Mouse (Mus musculus): Measurements from ENCODE around the gene Anxa9.

Gene Anxa9

DNA sequence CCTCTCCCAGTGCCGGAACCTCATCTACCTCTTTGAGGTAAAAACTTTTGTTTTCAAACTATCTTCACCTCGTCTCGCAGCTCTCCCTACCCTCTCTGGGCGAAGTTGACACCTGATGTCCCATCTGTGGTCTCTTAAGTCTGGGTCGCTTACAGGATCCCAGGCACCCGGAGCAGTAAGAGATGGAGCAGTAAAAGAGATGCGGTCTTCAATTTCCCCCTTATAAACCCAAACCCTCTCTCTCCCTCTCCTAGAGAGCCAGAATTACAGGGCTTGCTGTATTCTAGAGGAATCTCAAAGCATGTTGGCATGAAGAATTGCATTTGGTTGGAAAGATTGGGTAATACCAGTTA is 23.4 kb downstream of the Anxa9 start:
- no peak for DNase-seq (ENCODE audit: low read depth)

DNA sequence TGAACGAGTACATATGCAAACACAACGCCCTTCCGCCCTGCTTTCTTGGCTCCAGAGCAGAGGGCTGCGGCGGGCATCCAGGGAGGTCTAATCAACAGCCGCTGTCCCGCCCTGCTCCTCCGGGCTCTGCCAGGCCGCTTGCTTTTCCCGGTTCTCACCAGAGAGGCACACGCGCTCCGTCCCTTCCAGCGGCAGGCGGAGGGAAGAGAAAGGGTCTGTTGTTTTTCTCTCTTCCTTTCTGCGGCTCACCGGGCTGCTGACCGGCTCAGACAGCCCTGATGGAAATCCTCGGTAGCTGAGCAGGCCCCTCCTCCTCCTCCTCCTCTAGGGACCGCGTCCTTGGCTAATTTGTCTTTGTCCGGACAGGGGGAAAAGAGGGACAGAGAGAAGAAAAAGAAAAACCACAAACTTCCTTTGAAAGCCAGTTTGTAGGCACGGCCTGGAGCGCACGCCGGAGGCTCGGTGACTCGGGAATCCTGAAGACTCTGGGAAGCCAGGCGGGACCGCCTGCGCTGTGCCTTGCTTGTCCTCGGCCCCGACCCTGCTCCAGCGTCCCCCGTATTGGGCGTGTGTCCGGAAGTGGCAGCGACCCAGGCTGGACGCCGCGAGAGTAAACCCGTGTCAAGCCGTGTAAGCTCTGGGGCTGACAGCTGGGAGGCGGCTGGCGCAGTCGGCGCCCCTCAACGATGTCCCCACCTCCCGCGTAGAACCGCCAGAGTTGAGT is 23.9 kb downstream of the Anxa9 start:
- DNase-seq (ENCODE audit: low read depth): peak; percentile 84

- DNase-seq (ENCODE audit: low read depth): no peak
Measured at GRCm38 (mm10) chr3:95282381-95282864, 24.6 kb downstream of the Anxa9 start.

- peak; percentile 93 for DNase-seq (ENCODE audit: low read depth)
Measured at GRCm38 (mm10) chr3:95281216-95282126, 25.5 kb downstream of the Anxa9 start, which contains the start of the genes Mindy1 and Prune1. Gene Mindy1 (plus strand): TSS chr3:95281345. Gene Prune1 (minus strand): TSS chr3:95282076.

- no peak for DNase-seq (ENCODE audit: low read depth)
Measured at GRCm38 (mm10) chr3:95280747-95281146, 26.2 kb downstream of the Anxa9 start.

- DNase-seq (ENCODE audit: low read depth): no peak
Measured at GRCm38 (mm10) chr3:95277149-95277551, 29.8 kb downstream of the Anxa9 start.

GRCm38 (mm10) chr3:95276428-95276934 is 30.5 kb downstream of the Anxa9 start:
- no peak for DNase-seq (ENCODE audit: low read depth)

DNA sequence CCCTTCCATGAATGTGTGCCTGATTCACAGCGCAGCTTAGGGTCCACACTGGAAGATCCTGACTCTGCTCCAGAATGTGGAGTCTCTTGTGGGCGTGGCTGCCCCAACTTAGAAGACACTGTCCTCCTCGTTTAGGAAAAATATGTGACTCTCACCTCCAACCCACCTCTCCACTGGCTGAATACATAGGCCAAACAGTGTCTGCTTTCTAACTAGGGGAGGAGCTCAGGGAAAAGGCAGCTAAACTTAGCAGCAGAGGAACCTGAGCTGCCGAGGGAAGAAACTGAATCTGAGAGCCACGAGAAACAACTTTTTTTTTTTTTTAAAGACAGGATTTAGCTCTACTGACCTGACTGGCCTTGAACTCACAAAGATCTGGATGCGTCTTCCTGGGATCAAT is 31.8 kb downstream of the Anxa9 start:
- no peak for DNase-seq (ENCODE audit: low read depth)

DNA sequence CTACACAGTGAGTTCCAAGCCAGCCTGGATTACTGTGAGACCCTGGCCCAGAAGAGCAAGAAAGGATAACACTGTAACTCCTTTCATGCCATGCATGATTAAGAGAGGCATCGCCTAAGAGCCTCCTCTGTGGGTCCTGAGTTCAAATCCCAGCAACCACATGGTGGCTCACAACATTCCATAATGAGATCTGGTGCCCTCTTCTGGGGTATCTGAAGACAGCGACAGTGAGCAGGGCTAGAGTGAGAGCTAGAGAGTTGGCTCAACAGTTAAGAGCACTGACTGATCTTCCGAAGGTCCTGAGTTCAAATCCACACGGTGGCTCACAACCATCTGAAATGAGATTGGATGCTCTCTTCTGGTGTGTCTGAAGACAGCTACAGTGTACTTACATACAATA is 32.5 kb downstream of the Anxa9 start:
- no peak for DNase-seq (ENCODE audit: low read depth)

DNA sequence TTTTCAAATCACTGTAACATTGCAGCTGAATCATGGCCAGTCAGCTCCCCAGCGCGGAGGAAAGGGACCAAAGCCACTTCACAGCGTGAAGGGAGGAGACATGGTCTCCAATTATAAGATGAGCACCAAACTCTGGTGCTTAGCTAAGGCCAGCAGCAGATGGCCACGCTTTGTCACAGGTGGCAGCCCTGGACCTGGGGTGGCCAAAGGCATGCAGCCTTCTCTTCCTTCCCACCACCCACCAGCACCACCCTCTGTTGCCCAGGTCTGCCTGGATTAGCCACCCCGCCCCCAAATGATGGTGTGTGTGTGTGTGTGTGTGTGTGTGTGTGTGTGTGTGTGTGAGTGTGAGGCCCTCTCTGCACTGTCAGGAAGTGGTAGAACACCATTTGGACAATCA is 33.5 kb downstream of the Anxa9 start:
- no peak for DNase-seq (ENCODE audit: low read depth)

DNA sequence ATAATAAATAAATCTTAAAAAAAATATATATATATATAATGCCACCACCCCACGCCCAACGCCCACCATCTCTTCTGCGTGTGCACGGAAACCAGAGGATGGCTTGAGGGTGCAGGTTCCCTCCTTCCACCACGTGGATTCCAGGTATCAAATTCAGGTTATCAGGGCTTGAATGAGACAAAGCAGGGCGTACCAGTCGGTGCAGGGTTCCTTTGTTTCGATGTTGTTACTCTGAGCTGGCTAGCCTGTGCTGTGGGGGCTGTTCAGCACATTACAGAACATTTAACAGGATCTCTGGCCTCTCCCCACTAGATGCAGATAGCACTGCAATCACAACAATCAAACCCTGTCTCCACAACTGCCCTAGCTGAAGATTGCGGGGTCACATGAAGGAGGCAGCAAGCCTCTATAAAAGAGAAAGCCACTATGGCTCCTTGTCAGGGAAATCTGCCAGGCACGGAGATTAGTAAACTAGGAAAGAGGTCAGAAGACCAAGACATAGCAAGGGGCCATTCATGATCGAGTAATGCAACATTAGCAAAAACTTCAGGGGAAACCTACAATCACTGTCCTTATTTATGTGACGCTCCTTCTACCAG is 36.1 kb downstream of the Anxa9 start:
- DNase-seq (ENCODE audit: low read depth): no peak

- DNase-seq (ENCODE audit: low read depth): no peak
Measured at GRCm38 (mm10) chr3:95269789-95270188, 37.2 kb downstream of the Anxa9 start.

DNA sequence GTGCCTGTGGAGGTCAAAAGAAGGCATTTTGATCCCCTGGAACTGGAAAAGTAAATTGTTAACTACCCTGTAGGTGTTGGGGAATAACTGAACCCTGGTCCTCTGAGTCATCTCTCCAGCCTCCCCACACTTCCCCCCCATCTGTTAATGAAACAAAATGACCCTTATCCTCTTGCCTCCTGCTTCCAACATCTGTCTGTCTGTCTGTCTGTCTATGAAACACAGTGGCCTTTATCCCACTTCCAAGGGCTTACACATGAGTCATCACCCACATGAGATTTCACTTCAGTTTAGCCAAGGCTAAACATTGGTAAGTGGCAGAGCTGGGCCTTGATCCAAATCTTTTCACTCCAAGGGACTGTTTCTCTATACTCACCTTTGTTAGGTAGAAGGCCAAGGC is 39.1 kb downstream of the Anxa9 start:
- peak; percentile 77 for DNase-seq (ENCODE audit: low read depth)

- DNase-seq (ENCODE audit: low read depth): no peak
Measured at GRCm38 (mm10) chr3:95266052-95266451, 40.9 kb downstream of the Anxa9 start.

- DNase-seq (ENCODE audit: low read depth): no peak
Measured at GRCm38 (mm10) chr3:95264724-95265123, 42.3 kb downstream of the Anxa9 start.

- no peak for DNase-seq (ENCODE audit: low read depth)
Measured at GRCm38 (mm10) chr3:95263089-95263739, 43.8 kb downstream of the Anxa9 start.

GRCm38 (mm10) chr3:95261975-95262374 is 45.0 kb downstream of the Anxa9 start:
- DNase-seq (ENCODE audit: low read depth): no peak

DNA sequence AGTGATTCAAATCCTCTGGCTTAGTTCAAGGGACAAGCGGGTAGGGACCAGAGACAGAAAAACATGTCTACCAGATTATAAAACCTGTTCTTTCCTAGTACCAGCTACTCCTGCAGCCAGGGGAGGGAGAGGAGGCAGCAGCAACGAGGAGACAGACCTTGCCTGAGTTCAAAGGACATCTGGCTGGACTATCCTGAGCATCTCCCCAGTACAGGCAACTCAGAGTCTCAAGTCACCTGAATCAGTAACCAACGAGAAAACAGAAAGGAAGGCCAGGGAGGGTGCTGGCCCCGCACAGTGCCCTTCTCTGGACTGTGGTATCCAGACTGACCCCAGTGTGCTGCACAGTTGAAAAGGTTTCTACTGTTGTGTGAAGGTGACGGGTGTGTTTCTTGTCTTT is 50.0 kb downstream of the Anxa9 start:
- DNase-seq (ENCODE audit: low read depth): no peak

DNA sequence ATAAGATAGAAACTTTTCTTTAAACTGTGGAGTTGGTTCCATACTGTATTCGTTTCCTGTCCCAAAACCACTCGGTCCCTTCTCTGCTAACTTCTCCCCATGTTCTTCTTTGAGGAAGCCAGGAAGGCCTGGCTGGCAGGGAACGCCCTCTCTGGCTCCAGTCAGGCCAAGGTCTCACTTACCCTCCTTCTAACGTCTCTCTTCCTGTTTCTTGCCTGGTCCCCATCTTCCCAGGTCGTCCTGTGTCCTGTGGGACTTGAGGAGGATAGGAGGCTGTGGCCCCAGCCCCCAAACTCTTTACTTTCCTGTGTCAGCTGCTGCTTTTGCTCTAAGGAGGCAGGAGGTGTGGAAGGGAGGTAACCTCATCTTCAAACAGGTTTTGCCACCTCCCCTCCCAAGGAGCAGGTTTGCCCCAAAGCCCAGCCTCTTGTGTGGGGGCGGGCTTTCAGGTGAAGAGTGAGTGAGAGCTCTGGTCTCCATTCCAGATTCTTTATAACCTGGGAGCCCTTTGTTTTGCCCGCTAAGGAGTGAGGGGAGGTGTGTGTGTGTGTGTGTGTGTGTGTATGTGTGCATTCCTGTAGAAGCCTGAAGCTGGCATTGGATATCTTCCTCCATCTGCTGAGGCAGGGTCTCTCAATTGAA is 56.1 kb downstream of the Anxa9 start, which contains the start of gene Bnipl:
TSS of gene Bnipl (minus strand) at position 411 of the 642 bp plus-strand sequence.
- no peak for DNase-seq (ENCODE audit: low read depth)

DNA sequence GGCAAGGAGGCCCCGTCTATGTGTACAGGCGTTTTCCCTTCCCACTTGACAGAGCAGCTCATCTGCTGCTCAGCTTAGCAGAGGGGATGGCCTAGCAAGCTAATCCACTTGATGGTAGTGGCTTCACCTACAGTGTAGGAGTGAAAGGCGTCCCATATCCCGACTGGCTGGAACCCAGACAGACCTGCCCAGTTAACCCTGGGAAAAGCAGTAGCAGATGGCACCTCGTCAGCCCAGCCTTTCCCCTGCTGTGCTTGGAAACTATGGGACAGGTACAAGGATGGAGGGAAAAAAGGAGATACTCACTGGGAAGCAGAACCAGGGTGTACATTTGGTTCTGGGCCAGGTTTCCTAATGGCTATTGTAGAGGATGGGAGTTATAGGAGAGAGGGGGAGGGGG is 56.6 kb downstream of the Anxa9 start:
- no peak for DNase-seq (ENCODE audit: low read depth)

- DNase-seq (ENCODE audit: low read depth): no peak
Measured at GRCm38 (mm10) chr3:95247660-95248336, 59.2 kb downstream of the Anxa9 start.

Data from fibroblast of lung, adult 2 months (primary cell).